Mouse (Mus musculus): ENCODE data around the gene Uroc1. TPM values are rescaled to one million over a fixed set of nuclear protein-coding genes. Genes with fewer than 3 reads are reported as not detected.

Gene Uroc1
- 0.03 TPM in 1 of 2 replicates, not detected in the other for polyA plus RNA-seq (2012; rRNA removed)

DNA sequence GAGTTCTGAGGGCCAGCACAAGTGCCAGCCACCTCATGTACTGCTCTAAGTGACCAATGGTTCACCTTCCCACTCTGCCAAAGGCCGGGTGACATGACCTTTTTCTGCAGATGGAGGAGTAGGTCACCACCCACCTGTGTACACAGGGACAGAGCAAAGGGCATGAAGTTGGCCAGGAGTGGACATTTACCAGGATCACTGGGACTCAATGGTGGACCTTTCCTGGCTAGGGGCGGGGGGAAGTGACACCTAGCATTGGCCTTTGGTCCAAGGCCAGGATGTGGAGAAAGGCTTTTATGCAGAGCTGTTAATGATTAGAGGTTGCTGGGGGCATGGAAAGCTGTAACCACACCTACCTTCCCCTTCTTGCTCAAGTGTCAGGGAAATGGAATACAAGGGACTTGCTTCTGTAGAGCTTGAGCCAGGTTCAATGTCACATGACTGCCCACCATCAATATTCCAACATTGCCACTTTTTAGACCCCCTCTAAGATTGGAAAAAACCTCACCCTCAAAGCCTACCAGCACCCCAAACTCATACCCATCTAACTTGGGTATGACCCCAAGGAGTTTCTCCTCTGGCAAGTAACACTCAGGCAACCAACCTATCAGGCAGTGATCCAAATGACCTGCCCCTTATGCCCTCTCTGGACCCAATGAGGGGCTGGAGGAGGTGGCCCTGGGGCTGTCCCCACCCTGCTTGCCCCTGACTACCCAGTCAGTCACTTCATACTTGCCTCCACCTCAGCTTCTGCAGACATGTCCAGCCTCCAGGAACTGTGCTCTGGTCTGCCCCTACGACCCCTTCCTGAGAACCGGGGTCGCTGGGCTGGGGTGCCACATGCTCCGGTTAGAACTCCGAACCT is at the start of gene Uroc1:
Uroc1 (plus strand) TSS at position 724 of the 865 bp plus-strand sequence.
- DNase-seq (ENCODE audit: low read depth, low spot score): no peak
- WGBS: 74% methylated on average over 7 of the region's 7 CpGs

DNA sequence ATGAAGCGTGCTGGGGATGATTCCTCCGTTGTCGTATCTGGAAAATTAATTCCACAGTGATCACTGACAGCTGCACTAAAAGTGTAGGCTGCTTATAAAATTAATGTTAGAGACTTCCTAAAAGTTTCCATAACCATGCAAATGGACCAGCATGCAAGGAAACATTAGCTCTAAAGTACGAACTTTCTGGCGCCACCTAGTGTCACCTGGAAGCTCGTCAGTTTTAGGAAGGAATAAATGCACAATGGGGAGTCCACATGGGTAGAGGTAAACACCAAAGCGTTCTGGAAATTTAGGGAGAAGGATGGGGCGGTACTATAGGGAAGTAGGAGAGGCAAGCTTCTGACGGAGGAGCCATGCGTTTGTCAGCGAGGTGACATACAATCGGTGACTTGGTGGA is 44.8 kb upstream of the Uroc1 start:
- WGBS: 57% methylated on average over 12 of the region's 12 CpGs
- DNase-seq (ENCODE audit: low read depth, low spot score): no peak

- no peak for DNase-seq (ENCODE audit: low read depth, low spot score)
- WGBS: 94% methylated on average over 1 of the region's 1 CpGs
Observed at GRCm38 (mm10) chr6:90300919-90301318, 32.2 kb upstream of the Uroc1 start, which contains the start of gene BC048671. TSS of gene BC048671 (plus strand) at chr6:90301219.

- DNase-seq (ENCODE audit: low read depth, low spot score): no peak
- WGBS: 75% methylated on average over 6 of the region's 6 CpGs
Observed at GRCm38 (mm10) chr6:90306315-90306975, 26.6 kb upstream of the Uroc1 start.

DNA sequence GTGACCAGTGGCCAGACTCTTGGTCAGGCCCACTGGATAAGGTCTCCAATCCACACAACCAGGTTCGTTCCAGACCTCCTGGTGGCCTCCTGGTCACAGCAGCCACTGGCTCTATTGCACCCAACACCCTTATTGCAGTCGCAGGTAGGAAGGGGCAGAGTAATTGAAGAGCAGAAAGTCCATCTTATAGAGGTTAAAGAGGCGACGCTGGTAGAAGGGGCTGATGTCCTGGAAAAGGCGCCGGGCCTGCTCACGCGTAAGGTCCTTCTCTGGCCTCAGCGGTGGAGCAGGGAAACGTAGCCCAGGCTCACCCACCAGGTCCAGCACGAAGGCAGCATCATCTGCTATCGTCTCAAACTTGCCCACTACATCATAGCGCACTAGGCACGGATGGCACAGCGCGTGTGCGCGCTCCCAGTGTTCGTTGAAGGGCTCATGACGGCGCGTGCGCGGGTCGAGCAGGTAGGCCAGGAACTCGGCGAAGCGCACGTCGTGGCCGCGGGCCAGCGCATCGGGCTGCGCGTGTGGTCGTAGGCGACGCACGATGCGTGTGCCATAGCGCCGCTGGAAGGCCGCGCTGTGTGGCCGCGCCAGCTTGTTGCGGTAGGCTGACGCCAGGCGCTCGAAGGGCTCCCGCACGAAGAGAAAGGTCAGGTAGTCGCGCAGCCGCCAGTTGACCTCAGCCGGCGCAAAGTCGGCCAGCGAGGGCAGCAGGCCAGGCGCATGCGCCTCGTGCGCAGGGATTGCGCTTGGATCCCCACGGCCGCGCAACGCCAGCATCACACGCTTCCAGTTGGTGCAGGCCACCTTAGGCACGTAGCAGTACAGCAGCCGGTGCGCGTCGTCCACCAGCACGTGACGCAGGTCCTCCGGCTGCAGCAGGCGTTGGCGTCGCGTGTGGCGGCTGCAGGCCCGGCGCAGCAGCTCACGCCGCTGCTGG is 24.0 kb upstream of the Uroc1 start:
- WGBS: 88% methylated on average over 87 of the region's 87 CpGs
- DNase-seq (ENCODE audit: low read depth, low spot score): no peak

- 84% methylated on average over 5 of the region's 5 CpGs for WGBS
- DNase-seq (ENCODE audit: low read depth, low spot score): no peak
Observed at GRCm38 (mm10) chr6:90315961-90316360, 17.1 kb upstream of the Uroc1 start.

- DNase-seq (ENCODE audit: low read depth, low spot score): no peak
- 80% methylated on average over 2 of the region's 2 CpGs for WGBS
Observed at GRCm38 (mm10) chr6:90317510-90318258, 15.4 kb upstream of the Uroc1 start.

DNA sequence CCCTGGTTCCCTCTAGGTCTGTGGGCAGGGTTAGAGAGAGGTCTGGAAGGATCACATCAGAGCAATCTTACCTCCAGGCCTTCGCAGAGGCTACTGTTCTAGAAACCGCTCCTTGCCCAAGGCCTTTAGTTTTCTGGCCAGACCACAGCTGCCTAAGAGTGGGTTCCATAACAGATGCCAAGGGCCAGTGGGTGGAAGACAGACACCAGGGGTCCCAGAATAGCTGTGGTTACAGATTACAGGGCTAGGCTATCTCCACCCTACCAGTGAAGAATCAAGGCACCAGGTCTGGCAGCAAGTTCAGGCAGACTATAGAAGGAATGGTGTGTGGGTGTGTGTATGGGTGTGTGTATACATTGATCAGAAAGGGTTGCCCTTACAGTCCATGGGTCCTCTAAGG is 14.1 kb upstream of the Uroc1 start:
- no peak for DNase-seq (ENCODE audit: low read depth, low spot score)

DNA sequence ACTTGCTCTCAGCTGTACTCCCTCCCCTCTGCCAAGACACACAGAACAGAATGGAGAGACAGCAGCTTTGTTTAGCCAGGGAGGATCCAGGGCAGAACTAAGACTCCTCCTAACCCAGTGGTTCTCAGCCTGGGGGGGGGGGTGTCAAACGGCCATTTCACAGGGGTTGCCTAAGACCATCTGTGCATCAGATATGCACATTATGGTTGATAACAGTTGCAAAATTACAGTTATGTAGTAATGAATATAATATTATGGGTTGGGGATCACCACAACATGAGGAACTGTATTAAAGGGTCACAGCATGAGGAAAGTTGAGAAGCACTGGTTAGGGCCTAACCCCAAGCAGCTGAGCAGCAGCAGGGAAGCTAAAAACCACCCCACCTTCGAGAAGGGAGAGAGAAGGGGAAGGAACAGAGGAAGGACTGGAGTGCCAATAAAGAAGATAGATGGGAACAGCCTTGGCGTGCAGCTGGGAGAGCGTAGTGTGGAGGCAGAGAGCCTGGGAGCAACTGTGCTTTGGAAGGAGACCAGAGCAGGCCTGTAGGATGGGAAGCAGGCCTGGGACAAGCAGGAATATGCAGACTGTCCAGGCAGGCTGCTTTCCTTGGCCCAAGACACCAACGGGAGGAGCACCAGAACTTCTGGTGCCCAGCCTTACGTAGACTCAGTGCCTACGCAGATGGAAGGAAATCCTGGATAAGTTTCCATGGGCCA is 13.5 kb upstream of the Uroc1 start:
- WGBS: 67% methylated on average over 7 of the region's 7 CpGs
- no peak for DNase-seq (ENCODE audit: low read depth, low spot score)

More for the DNA sequence above, 14.1 kb upstream of the Uroc1 start:
- WGBS: 96% methylated on average over 2 of the region's 2 CpGs

GRCm38 (mm10) chr6:90320429-90320828 is 12.7 kb upstream of the Uroc1 start:
- 48% methylated on average over 5 of the region's 5 CpGs for WGBS
- DNase-seq (ENCODE audit: low read depth, low spot score): no peak

GRCm38 (mm10) chr6:90321811-90322210 is 11.3 kb upstream of the Uroc1 start:
- no peak for DNase-seq (ENCODE audit: low read depth, low spot score)
- WGBS: 49% methylated on average over 4 of the region's 4 CpGs

GRCm38 (mm10) chr6:90324026-90324425 is 9.1 kb upstream of the Uroc1 start:
- no peak for DNase-seq (ENCODE audit: low read depth, low spot score)
- WGBS: 73% methylated on average over 3 of the region's 3 CpGs

- 52% methylated on average over 3 of the region's 3 CpGs for WGBS
- no peak for DNase-seq (ENCODE audit: low read depth, low spot score)
Observed at GRCm38 (mm10) chr6:90324463-90324862, 8.6 kb upstream of the Uroc1 start.

DNA sequence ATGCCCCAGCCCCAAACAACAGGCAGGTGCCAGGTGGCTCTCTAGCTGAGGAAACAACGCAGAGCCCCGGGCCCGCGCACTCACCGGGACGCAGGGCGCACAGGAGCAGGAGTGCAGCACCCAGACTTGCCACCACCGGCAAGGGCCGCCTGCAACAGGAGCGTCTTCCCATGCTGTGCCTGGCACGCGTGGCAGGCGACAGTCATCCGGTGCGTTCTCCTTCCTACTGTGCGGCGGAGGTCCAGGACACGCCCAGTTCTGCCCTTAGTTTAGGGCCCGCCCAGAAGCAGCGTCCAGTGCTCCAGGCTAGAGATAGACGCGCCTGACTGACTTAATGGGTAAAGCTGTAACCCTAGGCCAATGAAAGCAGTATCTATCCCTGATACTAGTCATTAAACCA is 8.1 kb upstream of the Uroc1 start, which contains the start of gene Chst13:
Chst13 (minus strand) TSS at position 195 of the 400 bp plus-strand sequence.
- no peak for DNase-seq (ENCODE audit: low read depth, low spot score)
- 3% methylated on average over 22 of the region's 22 CpGs for WGBS

DNA sequence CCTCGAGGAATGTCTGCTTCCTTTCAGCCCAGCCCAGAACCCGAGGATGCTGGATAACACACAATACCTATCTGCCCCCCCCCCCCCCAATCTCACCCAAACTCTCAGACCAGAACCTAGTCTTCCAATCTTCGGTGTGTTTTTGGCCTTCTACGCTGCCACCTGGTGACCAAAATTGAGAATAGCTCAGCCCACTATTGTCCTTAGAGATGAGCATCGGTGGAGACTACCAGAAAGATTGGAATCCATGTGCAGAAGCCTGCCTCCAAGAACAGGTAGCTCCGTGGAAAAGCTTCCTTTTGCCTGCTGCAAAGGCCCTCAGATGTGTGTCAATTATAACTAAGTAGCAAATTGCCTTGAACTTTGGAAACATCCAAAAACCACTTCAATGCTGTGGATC is 5.4 kb upstream of the Uroc1 start:
- WGBS: 13% methylated on average over 6 of the region's 6 CpGs
- DNase-seq (ENCODE audit: low read depth, low spot score): no peak

DNA sequence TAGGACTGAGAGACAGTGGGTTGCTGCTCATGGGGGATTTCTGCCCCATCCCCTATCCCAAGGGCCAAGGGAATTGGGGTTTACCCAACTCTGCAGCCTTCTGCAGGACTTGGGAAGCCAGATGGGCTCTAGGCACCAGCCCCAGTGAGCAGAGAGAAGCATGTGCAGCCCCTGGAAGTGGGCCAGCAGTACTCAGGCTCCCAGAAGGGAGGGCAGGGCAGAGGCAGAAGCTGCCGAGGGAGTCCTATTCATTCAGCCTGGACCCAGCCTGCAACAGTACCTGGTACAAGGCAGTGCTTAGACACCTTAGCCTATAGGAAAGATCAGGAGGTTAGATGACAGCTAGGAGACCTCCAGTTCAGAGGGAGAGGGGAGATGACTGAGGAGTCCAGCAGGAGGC is 3.1 kb upstream of the Uroc1 start:
- DNase-seq (ENCODE audit: low read depth, low spot score): no peak
- 4% methylated on average over 1 of the region's 1 CpGs for WGBS

GRCm38 (mm10) chr6:90334244-90334643 is 1.2 kb downstream of the Uroc1 start:
- DNase-seq (ENCODE audit: low read depth, low spot score): no peak
- WGBS: 62% methylated on average over 3 of the region's 3 CpGs

DNA sequence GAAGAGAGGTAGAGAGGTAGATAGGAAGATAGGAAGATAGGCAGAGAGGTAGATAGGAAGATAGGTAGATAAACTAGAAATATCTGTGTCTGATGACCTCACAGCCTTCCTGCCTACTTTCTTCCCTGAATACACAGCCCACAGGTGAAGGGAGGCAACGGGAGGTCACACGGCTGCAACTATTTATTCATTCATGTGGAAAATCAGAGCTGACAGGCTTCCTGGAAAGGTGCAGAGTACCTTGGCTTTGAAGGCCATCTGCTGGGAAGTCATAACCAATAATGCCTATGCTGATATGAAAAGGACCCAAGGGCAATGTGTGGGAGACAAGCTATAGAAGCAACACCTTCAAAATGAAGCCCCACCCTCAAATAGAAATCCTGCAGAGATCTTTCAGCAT is 9.3 kb downstream of the Uroc1 start:
- WGBS: 48% methylated on average over 2 of the region's 2 CpGs

More for the DNA sequence above, 9.3 kb downstream of the Uroc1 start:
- no peak for DNase-seq (ENCODE audit: low read depth, low spot score)
